Mouse (Mus musculus): Measurements from ENCODE around the gene Ndufb10. TPM values are rescaled to one million over a fixed set of nuclear protein-coding genes. Genes with fewer than 3 reads are reported as not detected.

Gene Ndufb10
- total RNA-seq, 2 experiments from 2014 or later: 199 to 228 TPM

Other genes with a start within 250 kb of the Ndufb10 start
- gene Mlst8, start 245.4 kb downstream of the Ndufb10 start, total RNA-seq (2021): 10 to 100 TPM; 40.7 to 45.0 TPM
- 100 to 1,000 TPM; 158 to 160 TPM for gene Caskin1, start 235.9 kb downstream of the Ndufb10 start, total RNA-seq (2021)
- 10 to 100 TPM; 86.7 to 95.1 TPM for gene Traf7, start 196.5 kb downstream of the Ndufb10 start, total RNA-seq (2021)
- gene Rab26, start 190.3 kb downstream of the Ndufb10 start, total RNA-seq (2021): 10 to 100 TPM; 72.9 to 76.8 TPM
- gene Pkd1, start 174.6 kb downstream of the Ndufb10 start, total RNA-seq (2021): 10 to 100 TPM; 84.9 to 95.3 TPM
- 100 to 1,000 TPM; 181 to 184 TPM for gene Tsc2, start 91.8 kb downstream of the Ndufb10 start, total RNA-seq (2021)
- gene Nthl1, start 91.8 kb downstream of the Ndufb10 start, total RNA-seq (2021): 1 to 10 TPM; 3.9 to 6.9 TPM
- gene Slc9a3r2, start 74.2 kb downstream of the Ndufb10 start, total RNA-seq (2021): 10 to 100 TPM; 41.1 to 43.3 TPM
- 1 to 10 TPM; 1.7 to 2.9 TPM for gene Npw, start 66.0 kb downstream of the Ndufb10 start, total RNA-seq (2021)
- gene Zfp598, start 54.8 kb downstream of the Ndufb10 start, total RNA-seq (2021): 10 to 100 TPM; 38.2 to 43.5 TPM
- gene Syngr3, start 34.5 kb downstream of the Ndufb10 start, total RNA-seq (2021): 100 to 1,000 TPM; 152 to 165 TPM
- 10 to 100 TPM; 17.0 to 22.7 TPM for gene Gfer, start 28.3 kb downstream of the Ndufb10 start, total RNA-seq (2021)
- 1 to 10 TPM; 2.5 to 3.0 TPM for gene Noxo1, start 28.2 kb downstream of the Ndufb10 start, total RNA-seq (2021)
- gene Tbl3, start 16.8 kb downstream of the Ndufb10 start, total RNA-seq (2021): 10 to 100 TPM; 26.1 to 29.4 TPM
- not detected for gene Rnf151, start 6.4 kb downstream of the Ndufb10 start, total RNA-seq (2021)
- 100 to 1,000 TPM; 326 to 349 TPM for gene Rps2, start 6.4 kb downstream of the Ndufb10 start, total RNA-seq (2021)
- under 1 TPM in 1 of 2 experiments, not detected in 1; 0.56 TPM for gene Rpl3l, start 3.3 kb upstream of the Ndufb10 start, total RNA-seq (2021)
- gene Msrb1, start 12.2 kb upstream of the Ndufb10 start, total RNA-seq (2021): 10 to 100 TPM; 42.1 to 45.6 TPM
- not detected for gene Hs3st6, start 28.5 kb upstream of the Ndufb10 start, total RNA-seq (2021)
- gene Meiob, start 79.8 kb upstream of the Ndufb10 start, total RNA-seq (2021): not detected
- gene Hagh, start 115.7 kb upstream of the Ndufb10 start, total RNA-seq (2021): 100 to 1,000 TPM; 131 to 134 TPM
- gene Fahd1, start 125.9 kb upstream of the Ndufb10 start, total RNA-seq (2021): 10 to 100 TPM; 18.3 to 23.0 TPM
- under 1 TPM in 1 of 2 experiments, not detected in 1; 0.33 TPM for gene Igfals, start 141.5 kb upstream of the Ndufb10 start, total RNA-seq (2021)
- 10 to 100 TPM; 33.2 to 37.1 TPM for gene Nubp2, start 161.9 kb upstream of the Ndufb10 start, total RNA-seq (2021)
- 10 to 100 TPM; 39.2 to 42.8 TPM for gene Spsb3, start 162.2 kb upstream of the Ndufb10 start, total RNA-seq (2021)
- gene Eme2, start 170.6 kb upstream of the Ndufb10 start, total RNA-seq (2021): 10 to 100 TPM; 57.5 to 70.4 TPM
- gene Mrps34, start 170.6 kb upstream of the Ndufb10 start, total RNA-seq (2021): 10 to 100 TPM; 75.3 to 75.9 TPM
- gene Nme3, start 172.0 kb upstream of the Ndufb10 start, total RNA-seq (2021): 10 to 100 TPM; 60.0 to 67.5 TPM
- gene Mapk8ip3, start 212.5 kb upstream of the Ndufb10 start, total RNA-seq (2021): 100 to 1,000 TPM; 384 to 406 TPM
- 1 to 10 TPM; 5.5 to 6.3 TPM for gene Jpt2, start 236.2 kb upstream of the Ndufb10 start, total RNA-seq (2021)

Measured in layer of hippocampus, postnatal 36 days (tissue).